Mouse (Mus musculus) megakaryocyte, embryonic 14.5 days (primary cell): Measurements from ENCODE around the gene Ppp1r11. TPM values are rescaled to one million over a fixed set of nuclear protein-coding genes. Genes with fewer than 3 reads are reported as not detected.

ENCODE experiments used
- H3K27me3 ChIP-seq: replicated peaks from 2 replicates; pipeline ENCODE3; 2012; ENCODE audit warnings: inconsistent platforms
- H3K36me3 ChIP-seq: replicated peaks from 2 replicates; pipeline ENCODE3; 2012; ENCODE audit warnings: low read length, inconsistent platforms, mixed read lengths
- H3K4me1 ChIP-seq: 2 replicates; pipeline ENCODE4 v1.6.1; 2012; ENCODE audit warnings: inconsistent platforms
- H3K4me3 ChIP-seq: replicated peaks from 2 replicates; pipeline ENCODE3; 2012; ENCODE audit warnings: moderate library complexity, mild to moderate bottlenecking, inconsistent platforms
- H3K9me3 ChIP-seq: 2 replicates; pipeline ENCODE4 v1.6.1; 2012; ENCODE audit warnings: inconsistent platforms
- FLI1 ChIP-seq: IDR thresholded peaks from 2 replicates; pipeline ENCODE4 v1.6.1; 2012; ENCODE audit warnings: low read length, inconsistent platforms, mixed read lengths
- GATA1 ChIP-seq: IDR thresholded peaks from 3 replicates; pipeline ENCODE4 v1.6.1; 2012; ENCODE audit warnings: mixed read lengths, low read length, inconsistent platforms, borderline replicate concordance
- polyA plus RNA-seq: library from polyadenylated mRNA; stranded (reverse); fragments of >175 nt; gene quantifications from 2 replicates; pipeline ENCODE4 v1.2.3, GENCODE M21; 2012; ENCODE audit warnings: low replicate concordance; ENCODE audit not compliant: insufficient read depth

The Ppp1r11 gene
- polyA plus RNA-seq, 1 experiment = 504 TPM

- TF ChIP-seq GATA1 (no peak), FLI1 (no peak)
- Histone ChIP-seq H3K9me3 (no peaks in the 10 kb centered on the region; the same call in 1 of the 2 replicates), H3K4me1 (peaks cover 43% of the 10 kb centered on the region), H3K4me3 (peak within 1 kb of the TSS; percentile 24), H3K36me3 (no peaks in the 10 kb centered on the region), H3K27me3 (peaks cover 27% of the 10 kb centered on the region)
Observed at GRCm38 (mm10) chr17:36989437-36989836, 37.9 kb upstream of the Ppp1r11 start, which contains the start of gene H2-M5. TSS of gene H2-M5 (minus strand) at chr17:36989537.

- Histone ChIP-seq H3K36me3 (no peaks in the 10 kb centered on the region), H3K4me3 (peak overlapping the region; percentile 24), H3K4me1 (peaks cover 36% of the 10 kb centered on the region), H3K9me3 (no peaks in the 10 kb centered on the region; the same call in 1 of the 2 replicates), H3K27me3 (peaks cover 27% of the 10 kb centered on the region)
- TF ChIP-seq FLI1 (no peak), GATA1 (no peak)
Observed at GRCm38 (mm10) chr17:36988475-36988874, 36.9 kb upstream of the Ppp1r11 start.

- TF ChIP-seq FLI1 (no peak), GATA1 (no peak)
- Histone ChIP-seq H3K36me3 (no peaks in the 10 kb centered on the region), H3K27me3 (peaks cover 62% of the 10 kb centered on the region), H3K4me1 (peaks cover 21% of the 10 kb centered on the region), H3K4me3 (no peak overlapping the region), H3K9me3 (no peaks in the 10 kb centered on the region)
Observed at GRCm38 (mm10) chr17:36982253-36983155, 31.0 kb upstream of the Ppp1r11 start.

DNA sequence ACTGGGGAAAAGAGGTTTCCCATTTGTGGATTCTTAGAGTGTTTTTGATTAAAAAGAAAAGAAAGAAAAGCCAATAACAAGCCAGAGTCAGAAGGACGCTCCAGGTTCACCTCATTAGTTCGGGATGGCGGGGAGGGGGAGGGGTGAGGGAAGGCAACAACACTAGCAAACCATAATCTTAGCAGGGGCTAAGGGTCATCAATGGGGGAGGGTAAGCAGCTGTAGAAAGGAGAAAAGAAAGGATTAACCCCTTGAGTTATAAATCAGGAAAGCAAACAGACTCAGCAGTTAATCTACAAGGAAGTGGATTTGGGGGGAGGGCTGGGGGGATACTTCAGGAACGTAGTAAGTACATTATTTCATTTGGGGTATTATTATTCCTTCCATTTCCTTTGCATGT lies 30.3 kb upstream of the Ppp1r11 start:
- peaks cover 18% of the 10 kb centered on the region for H3K4me1 ChIP-seq
- H3K36me3 ChIP-seq = no peaks in the 10 kb centered on the region
- no peak overlapping the region for H3K4me3 ChIP-seq
- TF ChIP-seq FLI1 (no peak), GATA1 (no peak)
- H3K27me3 ChIP-seq = peaks cover 65% of the 10 kb centered on the region
- H3K9me3 ChIP-seq = no peaks in the 10 kb centered on the region

- H3K27me3 ChIP-seq = peaks cover 62% of the 10 kb centered on the region
- H3K4me3 ChIP-seq = peak within 1 kb of the TSS; percentile 46
- H3K36me3 ChIP-seq = no peaks in the 10 kb centered on the region
- no peak for TF ChIP-seq GATA1
- TF ChIP-seq FLI1 = no peak
- H3K4me1 ChIP-seq = peaks cover 18% of the 10 kb centered on the region
- no peaks in the 10 kb centered on the region for H3K9me3 ChIP-seq
Observed at GRCm38 (mm10) chr17:36981221-36981813, 29.8 kb upstream of the Ppp1r11 start, which contains the start of gene 2410137M14Rik. TSS of gene 2410137M14Rik (minus strand) at chr17:36981237.

DNA sequence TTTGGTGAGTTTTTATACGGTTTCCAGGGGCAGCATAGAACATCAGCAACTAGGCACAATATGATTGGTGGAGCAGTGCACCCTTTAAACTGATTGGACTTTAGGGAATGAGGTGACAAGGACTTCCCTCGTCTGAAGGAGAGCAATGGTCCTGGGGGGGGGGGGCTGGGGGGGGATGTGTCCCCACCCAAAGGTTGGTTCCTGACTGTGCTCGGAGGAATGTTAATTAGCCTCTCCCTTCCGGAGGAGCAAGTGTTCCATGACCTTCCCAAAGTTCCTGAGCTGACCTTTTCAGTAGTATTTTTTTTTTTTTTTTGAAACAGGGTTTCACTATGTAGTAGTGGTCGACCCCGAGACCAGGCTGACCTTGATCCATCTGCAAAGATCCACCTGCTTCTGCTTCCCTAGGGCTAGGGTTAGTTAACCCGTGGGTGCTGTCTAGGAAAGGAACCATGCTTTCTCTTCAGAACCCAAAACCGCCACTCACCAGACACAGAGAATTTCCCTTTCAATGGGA lies 21.8 kb upstream of the Ppp1r11 start:
- H3K9me3 ChIP-seq = no peaks in the 10 kb centered on the region
- TF ChIP-seq GATA1 (no peak), FLI1 (no peak)
- H3K4me3 ChIP-seq = no peak overlapping the region
- H3K36me3 ChIP-seq = no peaks in the 10 kb centered on the region
- peaks cover 34% of the 10 kb centered on the region for H3K4me1 ChIP-seq
- peaks cover 62% of the 10 kb centered on the region for H3K27me3 ChIP-seq

- Histone ChIP-seq H3K36me3 (no peaks in the 10 kb centered on the region), H3K4me3 (peak overlapping the region; percentile 21), H3K9me3 (no peaks in the 10 kb centered on the region), H3K27me3 (peaks cover 59% of the 10 kb centered on the region), H3K4me1 (peaks cover 34% of the 10 kb centered on the region)
- TF ChIP-seq FLI1 = no peak
- TF ChIP-seq GATA1 = no peak
Observed at GRCm38 (mm10) chr17:36972791-36973190, 21.2 kb upstream of the Ppp1r11 start.

GRCm38 (mm10) chr17:36971172-36971850 lies 19.8 kb upstream of the Ppp1r11 start:
- no peaks in the 10 kb centered on the region for H3K36me3 ChIP-seq

GRCm38 (mm10) chr17:36970316-36970890 lies 18.9 kb upstream of the Ppp1r11 start:
- Histone ChIP-seq H3K4me1 (peaks cover 43% of the 10 kb centered on the region), H3K9me3 (no peaks in the 10 kb centered on the region), H3K27me3 (peaks cover 44% of the 10 kb centered on the region), H3K4me3 (no peak overlapping the region), H3K36me3 (peaks cover 3% of the 10 kb centered on the region)
- no peak for TF ChIP-seq FLI1

More at GRCm38 (mm10) chr17:36971172-36971850, 19.8 kb upstream of the Ppp1r11 start:
- Histone ChIP-seq H3K9me3 (no peaks in the 10 kb centered on the region), H3K4me3 (no peak overlapping the region), H3K27me3 (peaks cover 50% of the 10 kb centered on the region), H3K4me1 (peaks cover 41% of the 10 kb centered on the region)
- TF ChIP-seq FLI1 (no peak), GATA1 (no peak)
